Mouse (Mus musculus) limb, embryonic 14.5 days (tissue): ENCODE data around the gene Nos1ap. TPM values are rescaled to one million over a fixed set of nuclear protein-coding genes. Genes with fewer than 3 reads are reported as not detected.

Experiments used
- ATAC-seq: fragments of 200-750 bp; cut with Nextera tagmentation; 2 replicates; pipeline ENCODE4 v1.8.0; 2017; ENCODE audit warnings: low read depth, moderate number of reproducible peaks, moderate TSS enrichment; ENCODE audit not compliant: low FRiP score
- DNase-seq: peaks from one replicate; pipeline ENCODE4 v3.0.0-alpha.2; 2015; ENCODE audit warnings: low spot score
- H3K27ac ChIP-seq: fragments of 300-500 bp; sonication (generic); replicated peaks from 2 replicates; pipeline ENCODE4 v1.5.1; 2014; ENCODE audit warnings: low read depth, mild to moderate bottlenecking, low read length, moderate library complexity, mixed read lengths
- H3K27me3 ChIP-seq: fragments of 300-500 bp; sonication (generic); 2 replicates; pipeline ENCODE4 v1.6.1; 2014; ENCODE audit warnings: low read length, mixed read lengths; ENCODE audit not compliant: control insufficient read depth, insufficient read depth
- H3K36me3 ChIP-seq: fragments of 300-500 bp; sonication (generic); 2 replicates; pipeline ENCODE4 v1.6.1; 2014; ENCODE audit warnings: mild to moderate bottlenecking, low read length, moderate library complexity, mixed read lengths; ENCODE audit not compliant: control insufficient read depth, insufficient read depth
- H3K4me1 ChIP-seq: fragments of 300-500 bp; sonication (generic); 2 replicates; pipeline ENCODE4 v1.6.1; 2014; ENCODE audit warnings: antibody characterized with exemption, low read length, mixed read lengths; ENCODE audit not compliant: control insufficient read depth, insufficient read depth
- H3K4me2 ChIP-seq: fragments of 300-500 bp; sonication (generic); replicated peaks from 2 replicates; pipeline ENCODE4 v1.6.1; 2014; ENCODE audit warnings: low read depth, mild to moderate bottlenecking, low read length, moderate library complexity; ENCODE audit not compliant: severe bottlenecking
- H3K4me3 ChIP-seq: fragments of 300-500 bp; sonication (generic); replicated peaks from 2 replicates; pipeline ENCODE4 v1.5.1; 2014; ENCODE audit warnings: low read length
- H3K9ac ChIP-seq: fragments of 300-500 bp; sonication (generic); 2 replicates; pipeline ENCODE4 v1.6.1; 2014; ENCODE audit warnings: mild to moderate bottlenecking, low read depth, low read length, moderate library complexity; ENCODE audit not compliant: severe bottlenecking
- H3K9me3 ChIP-seq: fragments of 300-500 bp; sonication (generic); 2 replicates; pipeline ENCODE4 v1.6.1; 2016; ENCODE audit warnings: low read length; ENCODE audit not compliant: control insufficient read depth
- POLR2A ChIP-seq: fragments of 200-500 bp; IDR thresholded peaks from 2 replicates; pipeline ENCODE4 v1.8.0; 2012; ENCODE audit warnings: inconsistent platforms, mild to moderate bottlenecking, moderate library complexity, borderline replicate concordance; ENCODE audit not compliant: insufficient read depth, insufficient read length; ENCODE audit errors: extremely low read depth
- WGBS: fragments of 180-500 bp; shearing (Covaris S2); extraction: QIAGEN DNeasy Blood & Tissue Kit; methylation state at CpG from one replicate; pipeline ENCODE4 v1.1.7; 2014; 5-methylcytosine and 5-hydroxymethylcytosine counted together
- polyA plus RNA-seq, 2 experiments: library from polyadenylated mRNA; depleted of rRNA in 1 of 2; stranded (reverse) in 1 of 2; unstranded in 1 of 2; fragments of >200 nt; fragmentation: Nextera tagmentation in 1 of 2; extraction: Ambion mirVana in 1 of 2; gene quantifications; 2 replicates each; pipeline versions ENCODE4 v1.2.1 to v1.2.3; 2012 to 2014

Nos1ap gene
- polyA plus RNA-seq, 2 experiments, result 10.2 to 11.6 TPM

- WGBS, result 70% methylated on average over 6 of the region's 6 CpGs
- Histone ChIP-seq H3K27me3 (no peaks in the 10 kb centered on the region), H3K36me3 (no peaks in the 10 kb centered on the region), H3K4me1 (peaks cover 10% of the 10 kb centered on the region; the same call in 1 of the 2 replicates), H3K9me3 (no peaks in the 10 kb centered on the region), H3K4me2 (no peak overlapping the region), H3K9ac (no peak overlapping the region), H3K27ac (no peak overlapping the region), H3K4me3 (no peak overlapping the region)
- no peak for TF ChIP-seq POLR2A
- DNase-seq (no peak), ATAC-seq (no peak)
These were observed 116.2 kb downstream of the Nos1ap start for GRCm38 (mm10) chr1:170473460-170473859.

GRCm38 (mm10) chr1:170472861-170473260, 116.8 kb downstream of the Nos1ap start:
- no peak for ATAC-seq
- Histone ChIP-seq H3K4me1 (peaks cover 4% of the 10 kb centered on the region; the same call in 1 of the 2 replicates), H3K27ac (no peak overlapping the region)

GRCm38 (mm10) chr1:170466099-170467009, 123.3 kb downstream of the Nos1ap start:
- ATAC-seq (no peak), DNase-seq (no peak)
- no peaks in the 10 kb centered on the region for H3K4me1 ChIP-seq
- 60% methylated on average over 6 of the region's 6 CpGs for WGBS
- H3K4me2 ChIP-seq, result no peak overlapping the region
- H3K9ac ChIP-seq, result no peak overlapping the region
- H3K27me3 ChIP-seq, result no peaks in the 10 kb centered on the region
- no peak overlapping the region for H3K27ac ChIP-seq
- H3K4me3 ChIP-seq, result no peak overlapping the region
- no peak for TF ChIP-seq POLR2A
- no peaks in the 10 kb centered on the region for H3K36me3 ChIP-seq
- no peaks in the 10 kb centered on the region for H3K9me3 ChIP-seq

More at GRCm38 (mm10) chr1:170472861-170473260, 116.8 kb downstream of the Nos1ap start:
- Histone ChIP-seq H3K27me3 (no peaks in the 10 kb centered on the region), H3K4me2 (no peak overlapping the region), H3K4me3 (no peak overlapping the region), H3K9me3 (no peaks in the 10 kb centered on the region), H3K36me3 (no peaks in the 10 kb centered on the region), H3K9ac (no peak overlapping the region)
- DNase-seq, result no peak
- no peak for TF ChIP-seq POLR2A

GRCm38 (mm10) chr1:170462140-170462539, 127.5 kb downstream of the Nos1ap start:
- Histone ChIP-seq H3K27ac (no peak overlapping the region), H3K4me3 (no peak overlapping the region), H3K36me3 (no peaks in the 10 kb centered on the region), H3K4me2 (no peak overlapping the region), H3K27me3 (no peaks in the 10 kb centered on the region), H3K9me3 (no peaks in the 10 kb centered on the region), H3K4me1 (no peaks in the 10 kb centered on the region), H3K9ac (no peak overlapping the region)
- no peak for TF ChIP-seq POLR2A
- ATAC-seq, result no peak
- 28% methylated on average over 1 of the region's 1 CpGs for WGBS
- DNase-seq, result no peak

GRCm38 (mm10) chr1:170459896-170460602, 129.6 kb downstream of the Nos1ap start:
- Histone ChIP-seq H3K4me1 (no peaks in the 10 kb centered on the region), H3K36me3 (no peaks in the 10 kb centered on the region), H3K4me2 (no peak overlapping the region), H3K9me3 (no peaks in the 10 kb centered on the region), H3K27me3 (no peaks in the 10 kb centered on the region), H3K27ac (no peak overlapping the region), H3K9ac (no peak overlapping the region), H3K4me3 (no peak overlapping the region)
- 73% methylated on average over 5 of the region's 5 CpGs for WGBS
- no peak for DNase-seq
- ATAC-seq, result no peak
- TF ChIP-seq POLR2A, result no peak
